Mouse (Mus musculus): ENCODE data around the gene Adcy7.

Adcy7 gene

DNA sequence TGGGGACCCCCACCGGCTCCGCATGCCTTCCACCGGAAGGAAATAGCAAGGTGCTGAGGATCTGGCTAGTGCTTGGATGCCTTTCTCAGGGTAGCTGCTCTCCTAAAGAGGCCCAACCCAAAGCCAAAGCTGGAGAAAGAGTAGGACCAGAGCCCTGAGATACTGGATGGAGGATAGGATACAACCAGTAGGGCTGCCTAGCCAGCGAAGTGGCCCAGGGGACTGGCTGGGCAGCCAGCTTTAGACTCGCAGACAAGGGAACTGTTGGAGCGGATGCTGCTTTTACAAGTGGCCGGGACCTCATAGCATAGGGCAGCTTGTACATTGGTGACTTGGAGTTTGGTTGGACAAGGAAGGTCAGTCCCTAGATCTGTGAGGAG lies 838 bp downstream of the Adcy7 start:
- DNase-seq (ENCODE audit: low read depth, low spot score), result no peak

DNA sequence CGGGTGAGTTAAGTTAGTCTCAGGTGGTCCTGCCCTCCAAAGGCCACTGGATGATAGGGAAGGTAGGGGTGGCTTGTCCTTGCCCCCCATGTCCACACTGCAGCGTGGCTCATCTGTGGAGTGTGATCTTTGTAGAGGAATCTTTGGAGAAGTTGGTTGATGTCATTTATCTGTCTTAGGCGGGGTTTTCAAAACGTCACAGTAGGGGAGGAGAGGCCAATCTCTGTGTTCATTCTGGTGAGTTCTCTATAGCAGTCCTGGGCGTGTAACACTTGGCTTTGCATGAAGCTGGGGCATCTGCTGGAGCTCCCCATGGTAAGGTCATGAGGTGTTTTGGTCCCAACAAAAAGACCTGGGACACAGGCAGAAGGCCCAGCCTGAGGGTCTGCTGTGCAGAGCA lies 1.9 kb downstream of the Adcy7 start:
- DNase-seq (ENCODE audit: low read depth, low spot score), result no peak

DNA sequence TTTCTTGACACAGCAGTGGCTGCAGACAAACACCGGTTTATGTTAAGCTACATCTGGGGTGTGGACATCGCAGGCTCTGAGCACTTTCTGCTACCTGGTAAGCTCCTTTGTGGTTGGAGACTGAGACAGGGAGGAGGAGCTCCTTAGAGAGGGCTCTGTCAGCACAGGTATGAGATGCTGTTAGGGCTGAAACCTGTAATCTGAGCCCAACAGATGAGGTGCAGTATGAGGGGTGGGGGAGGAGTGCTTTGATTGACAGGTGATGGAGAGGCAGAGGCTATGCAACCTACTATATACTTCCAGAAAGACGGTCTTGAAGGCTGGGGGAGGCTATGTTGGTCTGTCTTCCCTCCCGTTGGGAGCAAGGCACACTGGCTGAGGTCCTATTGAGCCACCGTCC lies 7.0 kb downstream of the Adcy7 start:
- DNase-seq (ENCODE audit: low read depth, low spot score), result no peak

DNA sequence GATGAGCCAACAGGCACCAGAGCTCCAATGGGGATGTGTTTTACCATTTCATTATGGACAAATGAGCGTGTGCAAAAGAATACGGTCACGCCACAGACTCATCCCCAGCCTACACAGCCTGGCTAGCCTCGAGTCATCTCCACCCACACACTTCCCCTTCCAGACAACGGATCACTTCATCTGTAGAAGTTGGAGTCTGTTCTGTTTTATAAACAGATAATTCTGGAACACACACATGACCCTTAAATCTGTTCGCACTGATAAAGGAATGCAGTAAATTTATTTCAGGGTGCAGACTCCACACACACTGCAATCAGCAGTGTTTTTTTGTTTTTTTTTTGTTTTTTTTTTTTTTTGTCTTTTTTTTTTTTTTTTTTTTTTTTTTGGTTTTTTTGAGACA lies 7.5 kb downstream of the Adcy7 start:
- peak; percentile 68 for DNase-seq (ENCODE audit: low read depth, low spot score)

DNA sequence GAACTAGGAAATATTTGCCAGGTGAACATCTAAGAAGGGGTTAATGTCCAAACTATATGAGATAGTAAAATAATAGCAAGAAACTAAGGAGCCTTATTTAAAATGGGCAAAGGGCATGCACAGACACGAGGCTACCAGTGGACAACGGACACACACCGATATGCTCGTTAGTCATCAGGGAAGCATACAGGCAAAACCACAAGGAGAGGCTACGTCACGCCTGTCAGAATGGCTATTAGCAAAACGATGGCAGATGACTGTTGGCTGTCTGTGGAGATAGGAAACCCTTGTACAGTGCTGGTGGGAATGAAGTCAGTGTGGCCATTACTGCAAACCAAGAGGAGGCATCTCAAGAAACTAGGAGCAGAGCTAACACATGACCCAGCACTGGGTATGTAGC lies 8.7 kb downstream of the Adcy7 start:
- DNase-seq (ENCODE audit: low read depth, low spot score), result no peak

DNA sequence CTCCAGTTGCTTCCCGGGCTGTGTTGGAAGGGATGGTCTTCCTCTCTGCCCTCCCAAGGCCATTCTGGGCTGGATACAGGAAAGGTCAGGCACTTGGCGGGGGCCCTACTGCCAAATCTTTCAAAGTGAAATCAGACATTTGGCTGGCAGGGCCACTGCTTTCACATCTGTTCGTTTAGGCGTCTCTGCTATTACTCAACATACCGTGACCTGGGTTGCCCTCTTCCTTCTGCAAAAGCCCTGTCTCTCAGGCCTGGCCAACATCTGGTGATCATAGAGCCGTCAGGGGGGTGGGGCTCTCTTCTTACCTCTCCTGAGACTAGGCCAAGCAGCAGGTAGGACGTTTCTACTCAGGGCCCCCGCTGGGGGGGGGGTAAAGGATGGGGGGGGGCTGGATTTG lies 10.5 kb downstream of the Adcy7 start:
- DNase-seq (ENCODE audit: low read depth, low spot score), result no peak

DNA sequence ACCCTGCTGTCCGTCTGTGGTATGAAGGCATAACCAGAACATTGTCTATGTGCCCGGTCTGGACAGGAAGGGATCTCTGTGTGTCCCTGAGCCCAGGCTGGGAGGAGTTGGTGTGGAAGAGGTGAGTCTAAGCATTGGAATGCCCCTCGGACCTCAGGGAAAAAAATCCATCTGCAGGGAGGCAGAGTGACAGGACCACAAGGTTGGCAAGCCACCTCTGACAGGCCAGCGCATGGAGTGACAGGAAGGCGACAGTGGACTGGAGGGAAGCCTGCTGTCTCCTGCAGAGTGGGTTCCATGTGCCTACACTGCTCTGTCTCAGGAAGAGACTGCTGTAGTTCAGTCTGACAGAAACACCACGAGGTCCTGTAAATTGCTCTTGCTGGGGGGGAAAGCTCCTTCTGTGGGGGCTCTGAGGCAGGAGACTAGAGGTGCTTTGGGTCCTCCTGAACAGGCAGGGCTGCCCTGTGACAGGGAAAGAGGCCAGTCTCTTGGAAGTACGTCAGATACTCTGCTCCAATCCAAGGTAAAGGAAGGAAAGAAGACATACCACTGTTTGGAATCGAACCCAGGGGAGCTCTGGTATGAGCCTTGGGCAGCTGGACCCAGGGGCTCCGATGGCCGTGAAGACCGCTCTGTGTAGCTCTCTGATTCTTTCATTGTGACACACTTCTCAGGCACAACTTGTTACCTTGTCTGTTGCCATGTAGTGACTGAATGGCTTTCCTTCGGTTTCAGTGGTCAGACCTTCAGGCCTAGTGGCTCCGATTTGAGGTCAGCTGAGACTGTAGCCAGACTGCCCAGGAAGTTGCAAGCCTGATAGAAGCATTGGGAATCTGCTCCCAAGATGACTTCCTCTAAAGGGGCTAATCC lies 11.3 kb downstream of the Adcy7 start:
- DNase-seq (ENCODE audit: low read depth, low spot score), result no peak

DNA sequence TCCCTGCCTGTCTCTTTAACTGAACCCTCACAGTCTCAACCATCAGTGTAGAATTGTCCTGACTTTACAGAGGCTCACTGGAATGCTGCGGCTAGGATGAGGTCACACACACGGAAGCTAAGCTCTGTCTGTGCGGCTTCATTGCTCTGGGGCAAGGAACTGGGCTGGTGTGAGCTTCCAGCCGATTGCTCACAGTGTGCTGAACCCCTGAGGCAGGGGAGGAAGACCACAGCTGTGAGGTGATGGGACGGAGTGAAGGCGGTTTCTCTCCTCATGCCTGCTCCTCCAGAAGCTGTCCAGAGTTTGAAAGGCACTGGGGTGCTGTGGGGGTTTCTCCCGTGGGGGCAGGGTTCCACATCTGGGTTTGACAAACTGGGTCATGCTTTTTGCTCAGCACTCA lies 12.5 kb downstream of the Adcy7 start:
- DNase-seq (ENCODE audit: low read depth, low spot score), result no peak

DNA sequence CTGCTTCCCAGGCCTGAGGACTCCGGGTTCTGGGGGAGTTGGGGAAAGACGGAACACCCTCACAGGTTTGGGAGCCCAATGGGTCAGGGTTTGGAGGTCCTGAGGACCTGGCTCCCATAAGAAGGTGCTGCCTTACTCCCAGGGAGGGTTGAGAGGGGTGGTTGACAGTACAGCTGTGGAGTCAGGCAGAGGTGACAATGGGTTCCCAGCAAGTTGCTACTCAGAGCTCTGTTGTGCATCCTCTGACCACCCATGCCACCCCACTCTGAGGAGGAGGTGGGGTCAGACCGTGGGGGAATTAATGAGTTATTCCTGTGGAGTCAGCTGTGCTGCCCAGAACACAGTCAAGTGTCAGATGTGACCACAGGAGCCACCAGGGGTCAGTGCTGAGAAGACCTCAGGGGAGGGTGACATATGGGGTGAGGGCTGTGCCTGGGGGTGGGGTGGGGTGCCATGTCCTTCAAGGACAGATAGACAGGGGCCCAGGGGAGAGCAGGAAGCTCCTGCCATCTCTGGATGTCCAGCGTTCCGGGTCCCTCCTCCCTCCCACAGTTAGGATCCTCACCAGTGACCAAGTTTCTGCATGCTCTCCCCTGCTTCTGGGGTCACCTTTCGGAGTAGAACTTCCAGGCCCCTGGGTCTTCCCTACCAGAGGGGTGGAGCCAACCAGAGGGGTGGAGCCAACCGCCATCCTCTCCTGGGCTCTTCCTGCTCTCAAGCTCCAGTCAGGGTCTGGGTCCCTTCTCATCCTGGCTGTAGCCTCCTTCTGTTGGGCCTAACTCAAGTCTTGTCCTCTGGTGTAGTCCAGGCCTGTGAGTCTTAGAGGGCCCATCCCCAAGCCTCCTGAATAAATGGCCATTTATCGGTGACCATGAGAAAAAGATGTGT lies 13.5 kb downstream of the Adcy7 start:
- DNase-seq (ENCODE audit: low read depth, low spot score), result peak; percentile 59

DNA sequence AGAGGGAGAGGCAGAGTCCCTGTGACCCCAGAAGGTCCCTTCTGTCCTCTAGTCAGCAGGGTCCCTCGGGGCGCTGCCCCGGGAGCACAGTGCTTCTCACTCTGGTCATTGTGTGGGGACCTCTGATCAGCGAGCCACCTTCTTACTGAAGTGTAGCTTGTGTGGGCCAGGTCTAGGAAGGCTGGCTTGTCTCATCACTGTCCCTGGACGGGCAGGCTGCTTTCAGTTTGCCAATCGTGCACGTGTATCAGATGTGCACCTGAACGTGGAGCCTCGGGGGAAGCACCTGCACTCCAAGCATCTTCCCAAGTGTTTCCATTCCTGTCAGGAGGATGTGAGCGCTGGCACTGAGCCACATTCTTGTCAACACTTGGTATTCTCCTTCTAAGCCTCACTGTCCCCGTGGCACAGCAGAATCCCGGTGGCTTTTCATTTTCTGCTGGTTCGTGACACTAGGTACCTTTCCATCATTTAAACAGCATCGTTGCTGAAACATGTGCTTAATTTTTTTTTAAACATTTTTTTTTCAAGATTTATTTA lies 14.3 kb downstream of the Adcy7 start:
- DNase-seq (ENCODE audit: low read depth, low spot score), result no peak

DNA sequence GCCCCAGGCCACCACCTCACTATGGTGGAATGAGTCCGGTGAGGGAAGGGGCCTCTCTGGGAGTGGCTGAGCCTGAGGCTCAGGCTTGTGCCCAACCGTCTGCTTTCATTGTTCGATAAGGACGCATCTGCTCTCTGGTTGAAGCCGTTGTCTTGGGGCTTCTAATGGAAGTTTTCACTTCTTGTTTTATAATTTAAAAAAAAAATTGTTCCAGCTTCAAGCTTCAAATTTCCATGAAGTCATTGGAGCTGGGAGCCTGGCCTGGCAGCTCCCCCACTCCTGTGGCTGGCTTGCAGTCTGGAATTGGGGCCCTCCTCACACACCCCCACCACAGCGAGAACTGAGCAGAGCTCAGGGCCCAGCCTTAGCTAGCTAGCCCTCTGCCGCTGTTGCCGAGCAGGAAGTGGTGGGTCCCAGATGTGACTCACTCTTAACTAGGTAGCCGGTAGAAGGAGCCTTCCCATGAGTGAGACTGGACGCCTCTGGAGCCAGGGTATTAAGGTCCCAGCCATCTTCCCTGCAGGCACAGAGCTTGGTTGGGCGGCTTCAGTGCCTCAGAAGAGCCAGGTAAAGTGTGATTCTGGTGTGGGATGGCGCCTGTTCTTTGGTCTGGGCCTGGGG lies 16.5 kb downstream of the Adcy7 start:
- DNase-seq (ENCODE audit: low read depth, low spot score), result peak; percentile 80

DNA sequence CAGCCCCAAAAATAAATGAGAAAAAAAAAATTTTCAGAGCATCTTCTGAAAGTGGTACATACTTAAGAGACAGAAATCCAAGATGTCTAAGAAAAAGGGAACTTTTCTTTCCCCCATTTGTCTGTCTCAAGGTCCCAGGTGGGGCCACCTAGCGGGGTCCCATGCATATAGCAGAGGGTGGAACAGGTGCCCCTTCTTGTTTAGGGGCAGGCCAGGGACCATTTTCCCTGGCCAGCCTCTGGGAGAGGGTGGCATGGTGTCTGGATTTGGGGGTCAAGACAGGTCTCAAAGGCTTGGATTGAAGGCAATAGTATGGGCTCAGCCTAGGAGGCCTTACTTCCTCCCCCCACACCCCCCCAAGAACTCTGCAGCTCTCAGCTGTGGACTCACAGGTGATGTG lies 17.7 kb downstream of the Adcy7 start:
- DNase-seq (ENCODE audit: low read depth, low spot score), result peak; percentile 62

DNA sequence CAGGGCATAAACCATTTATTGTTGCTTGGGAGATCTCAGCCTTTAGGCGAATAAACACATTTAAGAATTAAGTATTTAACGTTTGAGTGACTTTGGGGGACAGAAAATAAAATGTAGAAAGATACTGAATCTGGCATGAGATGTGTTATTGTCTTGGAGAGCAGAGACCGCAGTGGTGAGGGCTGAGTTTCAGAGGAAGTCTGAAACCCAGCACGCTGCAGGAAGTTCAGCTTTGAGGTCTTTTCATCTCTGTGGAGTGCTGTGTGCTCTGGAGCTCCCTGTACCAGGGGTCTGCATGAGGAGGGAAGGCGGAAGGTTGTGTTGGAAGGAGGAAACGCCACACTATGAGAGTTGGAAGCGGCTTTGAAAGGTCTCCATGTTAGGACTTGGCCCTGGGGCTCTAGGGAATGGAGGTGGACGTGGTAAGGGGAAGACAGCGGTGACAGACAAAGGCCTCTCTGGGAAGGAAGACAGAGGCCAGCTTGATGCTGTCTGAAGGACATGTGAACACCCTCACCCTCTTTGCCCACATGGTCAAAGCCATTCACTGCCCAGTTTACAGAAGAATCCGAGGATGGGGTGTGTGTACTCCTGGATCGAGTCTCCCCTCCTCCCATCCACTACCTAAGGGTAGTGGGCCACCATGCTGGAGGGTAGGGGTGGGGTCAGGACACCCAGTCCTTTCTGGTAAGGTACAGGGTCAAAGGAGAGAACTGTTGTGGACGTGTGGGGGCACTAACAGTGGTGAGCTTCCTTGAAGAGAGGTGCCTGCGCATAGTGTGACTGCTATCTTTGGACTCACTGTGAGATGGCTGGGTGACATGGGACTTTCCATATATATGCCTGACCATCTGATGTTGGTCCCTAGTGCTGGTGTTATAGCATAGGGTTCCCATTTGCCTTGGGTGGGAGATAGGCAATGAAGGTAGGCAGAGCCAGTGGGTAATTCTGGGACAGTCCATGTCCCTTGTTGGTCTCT lies 18.4 kb downstream of the Adcy7 start:
- peak; percentile 66 for DNase-seq (ENCODE audit: low read depth, low spot score)

DNA sequence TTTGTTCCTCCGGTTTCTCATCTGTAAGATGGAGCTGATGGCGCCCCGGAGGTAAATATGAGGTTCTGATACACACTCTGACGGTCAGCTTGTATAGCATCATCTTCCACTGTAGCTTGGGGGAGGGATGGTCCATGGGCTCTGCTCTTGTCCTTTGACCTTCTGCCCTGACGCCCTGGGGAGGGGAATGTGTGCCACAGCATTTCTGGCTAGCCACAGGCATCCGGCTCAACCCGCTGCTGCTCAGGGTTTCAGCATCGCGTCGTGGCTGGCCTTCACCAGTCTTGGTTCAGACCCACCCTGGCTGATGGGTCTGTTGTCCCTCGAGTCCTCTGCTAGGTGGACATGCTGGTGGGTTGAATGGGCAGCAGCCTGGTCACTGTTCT lies 19.1 kb downstream of the Adcy7 start:
- no peak for DNase-seq (ENCODE audit: low read depth, low spot score)

DNA sequence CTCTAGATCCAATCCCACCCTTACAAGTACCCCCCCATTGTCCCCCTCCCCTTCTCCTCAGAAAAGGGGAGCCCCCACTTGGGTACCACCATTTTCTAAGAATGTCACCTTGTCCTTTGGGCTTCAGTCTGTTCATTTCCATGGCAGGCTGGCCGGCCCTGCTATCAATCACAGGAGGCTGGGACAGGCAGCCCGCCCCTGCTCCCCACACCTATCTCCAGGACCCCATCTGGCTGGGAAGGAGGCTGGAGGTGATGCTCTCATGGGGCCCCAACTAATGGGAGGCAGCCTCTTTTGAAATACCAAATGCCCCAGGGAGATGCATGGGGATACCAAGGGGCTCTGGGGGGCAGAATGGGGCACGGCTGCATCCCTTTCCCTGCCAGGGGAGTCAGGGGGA lies 20.7 kb downstream of the Adcy7 start:
- DNase-seq (ENCODE audit: low read depth, low spot score), result no peak

DNA sequence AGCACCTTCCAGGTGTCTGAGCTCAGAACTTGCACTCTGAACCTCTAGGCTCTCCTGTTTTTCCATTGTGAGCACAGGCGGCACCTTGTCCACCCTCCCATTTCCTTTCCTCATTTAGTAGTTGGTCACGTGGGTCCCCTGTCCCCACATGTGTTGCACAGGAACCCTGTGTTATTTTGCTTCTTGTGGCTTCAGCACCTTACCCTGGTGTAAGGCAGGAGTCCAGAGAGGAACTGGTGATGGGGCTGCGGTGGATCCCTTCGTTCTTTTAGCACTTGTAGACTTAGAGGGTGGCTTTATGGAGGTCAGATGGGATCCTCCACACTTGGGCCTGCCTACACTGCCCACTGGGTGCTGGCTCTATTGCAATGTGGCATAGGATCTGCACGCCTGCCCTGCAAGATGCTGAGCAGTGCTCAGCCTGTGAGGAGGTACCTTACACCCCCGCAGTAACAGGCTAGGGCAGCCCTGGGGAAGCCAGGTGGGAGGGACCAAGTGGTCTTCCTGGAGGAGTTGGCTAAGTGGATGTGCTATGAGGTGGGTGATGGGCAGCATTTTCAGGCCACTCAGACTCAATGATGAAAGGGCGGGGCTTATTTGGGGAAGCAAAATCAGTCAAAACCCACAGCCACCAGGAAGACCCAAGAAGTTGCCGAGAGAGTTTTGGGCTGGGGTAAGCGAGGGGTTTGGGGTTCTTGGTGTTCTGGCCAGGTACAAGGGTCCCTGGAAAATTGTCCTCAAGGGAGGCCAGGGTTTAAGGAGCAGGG lies 21.6 kb downstream of the Adcy7 start:
- DNase-seq (ENCODE audit: low read depth, low spot score), result peak; percentile 58

DNA sequence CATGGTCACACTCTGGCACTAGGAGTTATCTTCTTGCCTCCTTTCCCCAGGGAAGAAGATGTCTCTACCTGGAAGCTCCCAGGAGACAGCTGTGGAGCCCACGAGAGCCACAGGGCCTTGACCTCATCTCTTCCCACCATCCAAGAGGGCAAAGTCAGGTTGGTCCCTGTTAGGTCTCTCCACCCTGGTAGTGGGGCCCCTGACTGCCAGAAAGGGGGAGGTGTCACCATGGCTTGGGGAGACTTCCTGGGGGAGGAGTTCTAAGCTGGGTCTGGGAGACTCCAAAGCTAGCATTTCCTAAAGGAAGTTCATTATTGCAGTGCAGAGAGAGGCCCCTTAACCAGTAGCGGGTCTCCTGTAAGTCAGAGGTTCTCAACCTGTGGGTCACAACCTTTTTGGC lies 22.8 kb downstream of the Adcy7 start:
- no peak for DNase-seq (ENCODE audit: low read depth, low spot score)

DNA sequence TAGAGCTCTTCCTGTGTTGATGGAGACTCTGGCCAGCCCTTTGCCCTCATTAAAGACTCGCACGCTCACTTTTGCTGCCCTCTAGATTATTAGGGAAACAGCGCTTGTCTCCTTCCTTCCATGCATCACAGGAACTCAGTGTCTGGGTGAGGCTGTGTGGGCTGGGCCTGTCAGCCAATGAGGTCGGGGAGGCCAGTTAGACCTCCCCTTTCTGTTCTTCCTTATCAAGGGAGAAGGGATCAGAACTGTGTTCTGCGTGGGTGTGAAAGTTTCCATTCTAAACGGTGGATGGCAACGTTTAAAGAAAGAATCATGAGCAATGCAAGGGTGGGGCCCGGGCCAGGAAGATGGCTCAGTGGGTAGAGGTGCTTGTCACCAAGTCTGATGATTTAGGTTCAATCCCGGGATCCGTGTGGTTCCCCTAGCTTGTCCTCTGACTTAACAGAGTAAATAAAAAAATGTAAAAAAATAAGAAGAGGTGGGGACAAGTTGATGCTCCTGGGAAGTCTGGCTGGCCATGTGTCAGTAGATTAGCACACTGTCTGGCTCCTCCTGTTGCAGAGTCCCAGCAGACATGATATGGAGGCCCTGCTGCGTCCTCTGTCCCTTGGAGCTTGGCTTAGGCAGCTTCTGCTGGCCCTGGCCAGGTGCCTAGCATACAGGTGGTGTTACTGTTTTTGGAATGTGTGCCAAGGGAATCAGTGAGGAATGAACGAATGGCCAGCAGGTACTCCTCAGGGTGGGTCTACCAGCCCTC lies 26.0 kb downstream of the Adcy7 start:
- DNase-seq (ENCODE audit: low read depth, low spot score), result peak; percentile 70

DNA sequence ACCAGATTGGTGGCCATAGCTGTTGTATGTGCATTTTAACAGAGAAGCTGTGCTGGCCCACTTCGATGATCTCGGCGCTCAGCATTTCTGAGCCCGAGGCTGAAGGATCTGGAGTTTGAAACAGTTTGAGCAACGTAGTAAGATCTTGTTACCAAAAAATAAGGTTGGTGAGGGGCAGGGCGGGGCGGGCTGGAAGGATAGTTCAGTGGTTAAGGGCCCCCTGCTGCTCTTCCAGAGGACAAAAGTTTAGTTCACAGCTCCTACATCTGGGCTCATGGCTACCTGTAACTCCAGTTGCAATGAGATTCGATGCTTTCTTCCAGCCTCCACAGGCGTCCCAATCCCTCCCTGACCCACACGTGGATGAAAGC lies 26.5 kb downstream of the Adcy7 start:
- DNase-seq (ENCODE audit: low read depth, low spot score), result no peak

Measured in CD4-positive, CD25-positive, alpha-beta regulatory T cell, adult 2 months (primary cell).